Mouse (Mus musculus) heart, adult 2 months (tissue): ENCODE measurements at regions not wholly inside any gene's neighbourhood (a gene's known extent, or its start where the extent isn't known, plus 50 kb on each side); places are given as distances from the start of the nearest gene placed in this dataset.
"Not testable (repeated sequence)": the region's sequence is repeated elsewhere in the genome, so short reads cannot be mapped to it uniquely, and the experiment has no call there.

Source experiments
- CTCF ChIP-seq: fragments of 200-600 bp; IDR thresholded peaks from 2 replicates; pipeline ENCODE4 v1.8.1; 2022; ENCODE audit warnings: antibody characterized with exemption, mild to moderate bottlenecking, moderate library complexity
- EP300 ChIP-seq: fragments of 200-500 bp; IDR thresholded peaks from 2 replicates; pipeline ENCODE4 v1.6.1; 2011; ENCODE audit warnings: low read depth, low read length, control low read depth; ENCODE audit not compliant: insufficient read depth
- POLR2A ChIP-seq: fragments of 200-500 bp; IDR thresholded peaks from 2 replicates; pipeline ENCODE4 v1.6.1; 2011; ENCODE audit warnings: mild to moderate bottlenecking, low read depth, low read length, control low read depth; ENCODE audit not compliant: insufficient read depth

GRCm38 (mm10) chr14:52811128-52811415 is 315.5 kb upstream of the Olfr1507 start:
- not testable (repeated sequence) for TF ChIP-seq POLR2A, EP300, CTCF
